ENCODE assay signal across 10 mouse cellular contexts in the genomic region with DNA sequence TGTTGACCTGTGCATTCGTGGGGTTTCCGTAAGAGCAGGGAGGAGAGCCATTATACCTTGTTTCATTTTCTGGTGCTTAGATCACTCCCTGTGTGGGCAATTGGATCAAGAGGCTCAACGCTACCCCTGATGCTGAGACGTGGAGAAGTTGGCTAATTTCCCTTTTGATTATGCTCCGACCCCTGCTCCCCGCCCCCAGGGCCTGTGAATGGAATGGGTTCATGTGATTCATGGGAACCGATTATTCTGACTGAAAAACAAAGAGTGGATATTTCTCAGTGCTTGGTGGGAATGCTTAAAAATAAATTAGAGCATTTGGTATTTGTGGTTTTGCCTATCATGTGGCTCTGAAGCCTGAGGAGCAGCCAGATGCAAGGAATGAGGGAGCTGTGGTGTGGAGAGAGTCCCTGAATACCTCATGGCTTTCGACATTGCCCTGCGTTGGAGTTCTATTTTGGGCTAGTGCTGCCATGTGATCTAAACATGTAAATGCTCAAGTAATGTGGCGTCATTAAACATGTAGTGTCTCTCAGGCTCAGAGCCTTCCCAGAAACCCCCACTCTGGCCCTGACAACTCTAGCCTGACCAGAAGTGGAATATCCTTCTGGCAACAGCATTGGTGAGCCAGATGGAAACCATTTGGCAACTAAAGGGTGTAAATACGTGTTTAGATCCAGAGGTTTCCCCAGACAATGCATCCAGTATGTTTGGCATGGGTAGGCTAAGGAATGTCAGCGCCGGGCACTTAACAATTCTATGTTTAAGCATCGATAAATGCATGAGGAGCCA. TPM values are rescaled to one million over a fixed set of nuclear protein-coding genes. Genes with fewer than 3 reads are reported as not detected.
DNase-seq lines count a peak whose midpoint lies in the region; ATAC-seq and TF ChIP-seq lines count a peak whose summit lies in the region.
"Had no signal": no experiment of that assay in that cellular context is flagged by ENCODE, and none has a peak within 500 bp of the region (broad histone marks: within the 10 kb centered on the region; RNA-seq: fewer than 3 reads in every experiment).

No protein-coding gene starts in this region.

- 0 out of 2 replicates have a peak, but pooled peaks cover 2% of the 10 kb centered on the region for H3K27me3 ChIP-seq in forebrain, embryonic 12.5 days
- H3K27me3 ChIP-seq in forebrain, embryonic 16.5 days (replicated peaks; ENCODE audit: control insufficient read depth, insufficient read depth, low read length), result no peaks in the 10 kb centered on the region
- no peaks in the 10 kb centered on the region for H3K27me3 ChIP-seq in lung, embryonic 16.5 days (ENCODE audit: control insufficient read depth, insufficient read depth, low read depth, low read length)
- no peaks in the 10 kb centered on the region for H3K27me3 ChIP-seq in heart, postnatal 0 days (ENCODE audit: control insufficient read depth, insufficient read depth, low read length)
- no peaks in the 10 kb centered on the region for H3K27me3 ChIP-seq in neural tube, embryonic 15.5 days (replicated peaks)
- no peaks in the 10 kb centered on the region for H3K27me3 ChIP-seq in cerebellum, adult 2 months (ENCODE audit: control insufficient read depth, insufficient read depth, low read length)
- H3K27me3 ChIP-seq: liver, embryonic 13.5 days had no signal

- no peaks in the 10 kb centered on the region for H3K9me3 ChIP-seq in forebrain, embryonic 12.5 days
- H3K9me3 ChIP-seq in forebrain, embryonic 16.5 days (ENCODE audit: control insufficient read depth, low read length), result no peaks in the 10 kb centered on the region
- H3K9me3 ChIP-seq in lung, embryonic 16.5 days (ENCODE audit: control insufficient read depth, low read length), result no peaks in the 10 kb centered on the region
- no peaks in the 10 kb centered on the region for H3K9me3 ChIP-seq in heart, postnatal 0 days (replicated peaks; ENCODE audit: control insufficient read depth, low read length)
- no peaks in the 10 kb centered on the region for H3K9me3 ChIP-seq in neural tube, embryonic 15.5 days (replicated peaks)
- H3K9me3 ChIP-seq: liver, embryonic 13.5 days had no signal

- ATAC-seq in forebrain, embryonic 12.5 days (ENCODE audit: low FRiP score), result no peak
- ATAC-seq in forebrain, embryonic 16.5 days, result no peak
- ATAC-seq in lung, embryonic 16.5 days (ENCODE audit: low read depth), result peak; percentile 53
- ATAC-seq in heart, postnatal 0 days (ENCODE audit: insufficient read depth, low read depth), result peak; percentile 76
- no peak for ATAC-seq in neural tube, embryonic 15.5 days (ENCODE audit: low FRiP score)
- ATAC-seq: inflammation-experienced regulatory T-cells, adult 6 months had no signal

- WGBS in forebrain, embryonic 12.5 days, result 50% methylated on average over 14 of the region's 14 CpGs
- WGBS in forebrain, embryonic 16.5 days, result 35% methylated on average over 14 of the region's 14 CpGs
- 46% methylated on average over 14 of the region's 14 CpGs for WGBS in lung, embryonic 16.5 days
- WGBS in lung, adult 2 months, result 56% methylated on average over 14 of the region's 14 CpGs
- 46% methylated on average over 14 of the region's 14 CpGs for WGBS in heart, postnatal 0 days
- 53% methylated on average over 14 of the region's 14 CpGs for WGBS in neural tube, embryonic 15.5 days
- WGBS in cerebellum, adult 2 months, result 67% methylated on average over 14 of the region's 14 CpGs

- no peaks in the 10 kb centered on the region for H3K36me3 ChIP-seq in forebrain, embryonic 12.5 days (replicated peaks)
- no peaks in the 10 kb centered on the region for H3K36me3 ChIP-seq in forebrain, embryonic 16.5 days (ENCODE audit: control insufficient read depth, insufficient read depth)
- H3K36me3 ChIP-seq in lung, embryonic 16.5 days (ENCODE audit: control insufficient read depth, insufficient read depth, low read length), result no peaks in the 10 kb centered on the region
- H3K36me3 ChIP-seq in heart, postnatal 0 days (replicated peaks; ENCODE audit: control insufficient read depth, insufficient read depth, low read length), result no peaks in the 10 kb centered on the region
- H3K36me3 ChIP-seq in neural tube, embryonic 15.5 days, result no peaks in the 10 kb centered on the region
- H3K36me3 ChIP-seq: liver, embryonic 13.5 days had no signal

- H3K4me3 ChIP-seq in forebrain, embryonic 12.5 days (replicated peaks), result no peak overlapping the region
- H3K4me3 ChIP-seq in forebrain, embryonic 16.5 days (replicated peaks; ENCODE audit: low read length), result no peak overlapping the region
- no peak overlapping the region for H3K4me3 ChIP-seq in lung, embryonic 16.5 days (ENCODE audit: low read length)
- H3K4me3 ChIP-seq in lung, adult 2 months (replicated peaks; ENCODE audit: extremely low read depth, low read depth, low read length), result no peak overlapping the region
- no peak overlapping the region for H3K4me3 ChIP-seq in heart, postnatal 0 days (ENCODE audit: low read depth, low read length)
- no peak overlapping the region for H3K4me3 ChIP-seq in neural tube, embryonic 15.5 days (replicated peaks)
- H3K4me3 ChIP-seq in cerebellum, adult 2 months (replicated peaks; ENCODE audit: insufficient read depth, low read depth, low read length), result no peak overlapping the region
- H3K4me3 ChIP-seq: liver, embryonic 13.5 days had no signal

- TF ChIP-seq POLR2A in lung, adult 2 months (IDR thresholded peaks at IDR 0.05; ENCODE audit: borderline replicate concordance, extremely low read depth, low read depth, low read length), result no peak
- no peak for TF ChIP-seq POLR2A in cerebellum, adult 2 months (IDR thresholded peaks at IDR 0.05; ENCODE audit: borderline replicate concordance, insufficient read depth, low read length)

- no peak for TF ChIP-seq CTCF in lung, adult 2 months (IDR thresholded peaks at IDR 0.05; ENCODE audit: insufficient read depth, low read length)
- TF ChIP-seq CTCF in heart, postnatal 0 days (IDR thresholded peaks at IDR 0.05; ENCODE audit: low read depth), result no peak
- no peak for TF ChIP-seq CTCF in cerebellum, adult 2 months (IDR thresholded peaks at IDR 0.05; ENCODE audit: borderline replicate concordance, insufficient read depth, low read depth, low read length)

- H3K4me1 ChIP-seq in forebrain, embryonic 12.5 days, result peaks cover 41% of the 10 kb centered on the region
- peaks cover 10% of the 10 kb centered on the region; the same call in 1 of the 2 replicates for H3K4me1 ChIP-seq in forebrain, embryonic 16.5 days (replicated peaks; ENCODE audit: control insufficient read depth, insufficient read depth, low read length)
- H3K4me1 ChIP-seq in lung, embryonic 16.5 days (replicated peaks; ENCODE audit: control insufficient read depth, insufficient read depth, low read length), result peaks cover 31% of the 10 kb centered on the region
- peaks cover 9% of the 10 kb centered on the region for H3K4me1 ChIP-seq in lung, adult 2 months (ENCODE audit: control insufficient read depth, insufficient read depth, low read length)
- peaks cover 15% of the 10 kb centered on the region for H3K4me1 ChIP-seq in heart, postnatal 0 days (ENCODE audit: control insufficient read depth, insufficient read depth)
- peaks cover 35% of the 10 kb centered on the region for H3K4me1 ChIP-seq in neural tube, embryonic 15.5 days
- no peaks in the 10 kb centered on the region; the same call in 1 of the 2 replicates for H3K4me1 ChIP-seq in cerebellum, adult 2 months (ENCODE audit: control insufficient read depth, insufficient read depth, low read length)

- no peak overlapping the region for H3K4me2 ChIP-seq in forebrain, embryonic 12.5 days
- H3K4me2 ChIP-seq in forebrain, embryonic 16.5 days (ENCODE audit: low read length), result no peak overlapping the region
- H3K4me2 ChIP-seq in lung, embryonic 16.5 days (ENCODE audit: low read depth, low read length), result peak overlapping the region; percentile 52
- H3K4me2 ChIP-seq in heart, postnatal 0 days (ENCODE audit: low read depth, low read length), result peak overlapping the region; percentile 4; the same call in 1 of the 2 replicates
- 0 out of 2 replicates have a peak overlapping the region, but pooled peaks have one; percentile 15 for H3K4me2 ChIP-seq in neural tube, embryonic 15.5 days

- no peak for DNase-seq in lung, adult 2 months
- peak; percentile 59 for DNase-seq in heart, postnatal 0 days (ENCODE audit: low spot score)
- DNase-seq in adrenal gland, postnatal 4 days (ENCODE audit: low spot score in 2 of 2), result no peak
- no peak for DNase-seq in cerebellum, adult 2 months
- DNase-seq: liver, embryonic 13.5 days had no signal

- H3K27ac ChIP-seq in forebrain, embryonic 12.5 days, result peak overlapping the region; percentile 68; the same call in 1 of the 2 replicates
- H3K27ac ChIP-seq in forebrain, embryonic 16.5 days (ENCODE audit: low read length), result no peak overlapping the region
- H3K27ac ChIP-seq in lung, embryonic 16.5 days (ENCODE audit: low read length), result peak overlapping the region; percentile 95
- peak overlapping the region; percentile 80 for H3K27ac ChIP-seq in heart, postnatal 0 days (ENCODE audit: low read depth)
- H3K27ac ChIP-seq in neural tube, embryonic 15.5 days (replicated peaks), result peak overlapping the region; percentile 52; the same call in 1 of the 2 replicates
- no peak overlapping the region for H3K27ac ChIP-seq in cerebellum, adult 2 months (ENCODE audit: insufficient read depth, low read length)

- TF ChIP-seq EP300 in heart, postnatal 0 days (IDR thresholded peaks at IDR 0.05; ENCODE audit: low read depth), result no peak

- H3K9ac ChIP-seq in forebrain, embryonic 12.5 days, result no peak overlapping the region
- no peak overlapping the region for H3K9ac ChIP-seq in forebrain, embryonic 16.5 days (replicated peaks; ENCODE audit: low read depth, low read length)
- peak overlapping the region; percentile 52 for H3K9ac ChIP-seq in lung, embryonic 16.5 days (ENCODE audit: low read length)
- H3K9ac ChIP-seq in heart, postnatal 0 days (replicated peaks; ENCODE audit: low read depth, low read length), result no peak overlapping the region
- H3K9ac ChIP-seq in neural tube, embryonic 15.5 days (replicated peaks), result no peak overlapping the region
- H3K9ac ChIP-seq: liver, embryonic 13.5 days had no signal

RNA-seq across cellular contexts. Expression of gene 4930558K02Rik, which starts 24.5 kb away (rescaled TPM):
- not detected in 2 replicates for polyA plus RNA-seq in forebrain, embryonic 12.5 days (2016; fragmentation: Nextera tagmentation; extraction: Ambion mirVana)
- not detected in 2 replicates for polyA plus RNA-seq in forebrain, embryonic 16.5 days (2015; fragmentation: Nextera tagmentation; extraction: Ambion mirVana)
- polyA plus RNA-seq in lung, embryonic 16.5 days (2015; fragmentation: Nextera tagmentation; extraction: Ambion mirVana), result not detected in 2 replicates
- polyA plus RNA-seq in lung, adult 2 months (2012; rRNA removed), result not detected in 2 replicates
- total RNA-seq in heart, postnatal 0 days (2014; rRNA removed; ENCODE audit: low replicate concordance), result not detected in 2 replicates
- not detected in 2 replicates for polyA plus RNA-seq in heart, postnatal 0 days (2015; fragmentation: Nextera tagmentation; extraction: Ambion mirVana)
- 0.20 and 0.24 TPM in 2 replicates for polyA plus RNA-seq in neural tube, embryonic 15.5 days (2015; fragmentation: Nextera tagmentation; extraction: Ambion mirVana)
- total RNA-seq in adrenal gland, postnatal 4 days (2021), result under 1 TPM in 1 of 2 experiments, not detected in 1; 0.31 TPM
- polyA plus RNA-seq in cerebellum, adult 2 months (2012; rRNA removed), result not detected in 2 replicates
- polyA plus RNA-seq: inflammation-experienced regulatory T-cells, adult 6 months; liver, embryonic 13.5 days had no signal

RNA-seq across cellular contexts. Expression of gene Pigc, which starts 34.9 kb away (rescaled TPM):
- 29.1 and 29.4 TPM in 2 replicates for polyA plus RNA-seq in forebrain, embryonic 12.5 days (2016; fragmentation: Nextera tagmentation; extraction: Ambion mirVana)
- polyA plus RNA-seq in forebrain, embryonic 16.5 days (2015; fragmentation: Nextera tagmentation; extraction: Ambion mirVana), result 35.7 and 36.9 TPM in 2 replicates
- polyA plus RNA-seq in lung, embryonic 16.5 days (2015; fragmentation: Nextera tagmentation; extraction: Ambion mirVana), result 35.7 and 38.0 TPM in 2 replicates
- 12.8 and 21.7 TPM in 2 replicates for polyA plus RNA-seq in lung, adult 2 months (2012; rRNA removed)
- total RNA-seq in heart, postnatal 0 days (2014; rRNA removed; ENCODE audit: low replicate concordance), result 19.1 and 24.0 TPM in 2 replicates
- polyA plus RNA-seq in heart, postnatal 0 days (2015; fragmentation: Nextera tagmentation; extraction: Ambion mirVana), result 25.0 and 25.8 TPM in 2 replicates
- 33.8 and 35.5 TPM in 2 replicates for polyA plus RNA-seq in neural tube, embryonic 15.5 days (2015; fragmentation: Nextera tagmentation; extraction: Ambion mirVana)
- 10 to 100 TPM; 22.2 to 27.0 TPM for total RNA-seq in adrenal gland, postnatal 4 days (2021)
- polyA plus RNA-seq in cerebellum, adult 2 months (2012; rRNA removed), result 20.4 and 21.5 TPM in 2 replicates

Comparison
In these comparisons a context has a peak if more than half of its experiments do, and no peak if none do; other contexts are left out.
1. H3K27ac ChIP-seq: peak in forebrain, embryonic 12.5 days (single experiment), lung, embryonic 16.5 days (single experiment), heart, postnatal 0 days (single experiment) and neural tube, embryonic 15.5 days (single experiment); none in forebrain, embryonic 16.5 days (single experiment) and cerebellum, adult 2 months (single experiment).
2. ATAC-seq: peak in lung, embryonic 16.5 days (single experiment) and heart, postnatal 0 days (single experiment); none in forebrain, embryonic 12.5 days (single experiment), forebrain, embryonic 16.5 days (single experiment) and neural tube, embryonic 15.5 days (single experiment).
3. H3K4me2 ChIP-seq: peak in lung, embryonic 16.5 days (single experiment), heart, postnatal 0 days (single experiment) and neural tube, embryonic 15.5 days (single experiment); none in forebrain, embryonic 12.5 days (single experiment) and forebrain, embryonic 16.5 days (single experiment).